Mouse (Mus musculus) left cerebral cortex, postnatal 25 days (tissue): Measurements from ENCODE around the gene Senp3. TPM values are rescaled to one million over a fixed set of nuclear protein-coding genes. Genes with fewer than 3 reads are reported as not detected.
A peak's percentile ranks its signal among the peaks of the same experiment; 100 is the strongest.
"Not testable (repeated sequence)": the region's sequence is repeated elsewhere in the genome, so short reads cannot be mapped to it uniquely, and the experiment has no call there.

Experiments used
- DNase-seq, 2 experiments: peaks; one replicate each; pipeline ENCODE4 v3.0.0; 2022; ENCODE audit warnings: low spot score in 2 of 2, mixed read lengths in 1 of 2
- intact Hi-C: fragments of 180-260 bp; cut with DNase I; formaldehyde crosslinking; loops from one replicate; pipeline ENCODE4 v1.15.1; 2025
- total RNA-seq, 2 experiments: library from RNA; stranded (reverse); gene quantifications; 2 replicates each; pipeline ENCODE4 v1.2.3; 2021

Senp3 gene
- total RNA-seq, 2 experiments from 2014 or later: 94.3 to 97.5 TPM

DNA sequence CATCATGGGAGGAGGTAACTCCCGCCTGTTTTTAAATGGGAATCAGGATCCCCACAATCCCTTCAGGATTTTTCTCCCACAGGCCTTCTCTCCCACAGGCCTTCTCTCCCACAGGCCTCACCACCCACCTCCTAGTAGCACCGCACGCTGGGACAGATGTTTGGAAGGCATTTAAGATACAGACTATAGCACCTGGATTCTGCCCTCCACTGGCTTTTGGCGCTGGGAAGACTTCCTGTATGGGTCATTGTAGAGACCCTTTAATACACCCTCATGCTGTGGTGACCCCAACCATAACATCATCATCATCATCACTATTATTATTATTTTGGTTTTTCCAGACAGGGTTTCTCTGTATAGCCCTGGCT, 25.6 kb upstream of the Senp3 start:
- intact Hi-C loops: no loop called here
- no peak for DNase-seq

DNA sequence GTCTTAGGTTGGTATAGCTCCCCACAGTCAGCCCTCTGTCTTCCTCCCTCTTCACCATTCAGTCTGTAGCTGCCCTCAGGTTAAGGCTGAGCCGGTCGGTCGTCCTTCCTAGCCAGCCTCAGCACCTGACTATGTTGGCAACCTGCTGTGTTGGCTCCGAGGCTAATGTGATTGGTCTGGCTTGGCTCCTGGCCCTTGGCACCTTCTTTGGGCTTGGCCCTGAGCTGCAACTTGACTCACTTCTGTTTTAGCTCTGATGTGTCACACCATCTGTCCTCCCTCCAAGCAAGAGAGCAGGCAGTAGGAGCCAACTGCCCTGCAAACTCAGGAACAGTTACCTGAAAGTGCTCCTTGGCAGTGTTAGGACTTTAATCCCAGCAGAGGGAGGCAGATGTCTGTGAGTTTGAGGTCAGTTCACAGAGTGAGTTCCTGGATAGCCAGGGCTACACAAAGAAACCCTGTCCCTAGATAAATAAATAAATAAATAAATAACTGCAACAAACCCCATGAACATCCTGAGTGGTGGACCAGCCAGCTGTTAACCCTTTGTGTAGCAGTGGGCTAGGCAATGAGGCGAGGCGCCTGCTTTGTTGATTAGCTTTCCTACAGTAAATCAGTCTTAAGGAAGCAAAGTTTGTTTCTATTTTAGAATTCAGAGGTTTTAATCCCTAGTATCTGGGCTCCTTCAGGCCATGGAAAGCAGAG, 25.0 kb upstream of the Senp3 start:
- DNase-seq: peak in 1 of 2 experiments; percentile 54
- intact Hi-C loops: no loop called here

DNA sequence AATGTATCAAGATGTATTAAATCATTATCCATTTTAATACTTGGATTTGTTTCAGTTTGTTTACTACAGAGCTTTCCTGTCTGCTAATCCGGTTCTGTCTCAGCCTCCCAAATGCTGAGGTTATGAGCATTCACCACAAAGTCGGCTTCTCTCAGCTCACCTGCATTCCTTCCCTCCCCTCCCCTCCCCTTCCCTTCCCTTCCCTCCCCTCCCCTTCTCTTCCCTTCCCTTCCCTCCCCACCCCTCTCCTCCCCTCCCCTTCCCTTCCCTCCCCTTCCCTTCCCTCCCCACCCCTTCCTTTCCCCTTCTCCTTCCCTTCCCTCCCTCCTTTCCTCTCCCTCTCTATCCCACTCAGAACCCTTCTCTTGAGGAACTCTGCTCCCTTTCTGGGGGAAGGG, 22.7 kb upstream of the Senp3 start:
- intact Hi-C loops: no loop called here
- no peak for DNase-seq

DNA sequence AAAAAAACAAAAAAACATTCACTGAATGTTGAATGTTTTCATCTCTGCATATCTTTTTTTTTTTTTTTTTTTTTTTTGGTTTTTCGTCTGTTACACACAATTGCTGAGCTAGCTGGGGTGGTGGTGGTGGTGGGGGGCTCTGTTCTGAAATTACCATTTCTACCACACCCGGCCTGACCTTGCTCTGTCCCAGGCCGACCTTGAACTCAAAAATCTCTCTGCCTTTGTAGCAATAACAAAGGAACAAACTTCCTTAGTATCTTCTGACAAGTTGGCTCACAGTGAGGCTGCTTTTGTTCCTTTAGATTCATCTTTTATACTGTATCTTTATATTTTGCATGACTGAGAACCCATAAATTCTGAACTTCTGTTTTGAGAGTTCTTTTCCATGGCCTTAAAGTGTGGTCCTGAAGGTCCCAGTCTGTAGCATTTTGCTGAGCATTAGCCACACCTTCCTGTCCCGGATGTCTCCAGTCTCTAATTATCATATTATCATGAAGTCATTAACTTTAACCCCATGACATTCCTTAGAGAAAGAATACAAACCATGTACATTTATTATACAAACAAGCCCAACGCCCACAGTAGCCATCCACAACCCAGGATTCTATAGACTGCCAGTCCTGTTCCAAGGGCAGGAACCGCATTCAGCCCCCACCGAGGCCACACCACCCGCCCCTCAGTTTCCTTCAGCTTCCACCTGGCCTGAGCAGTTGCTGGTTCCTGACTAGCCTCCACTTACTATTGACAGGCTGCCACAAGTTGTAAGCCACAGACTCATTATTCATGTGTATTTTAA, 22.1 kb upstream of the Senp3 start:
- intact Hi-C loops: no loop called here
- no peak for DNase-seq

DNA sequence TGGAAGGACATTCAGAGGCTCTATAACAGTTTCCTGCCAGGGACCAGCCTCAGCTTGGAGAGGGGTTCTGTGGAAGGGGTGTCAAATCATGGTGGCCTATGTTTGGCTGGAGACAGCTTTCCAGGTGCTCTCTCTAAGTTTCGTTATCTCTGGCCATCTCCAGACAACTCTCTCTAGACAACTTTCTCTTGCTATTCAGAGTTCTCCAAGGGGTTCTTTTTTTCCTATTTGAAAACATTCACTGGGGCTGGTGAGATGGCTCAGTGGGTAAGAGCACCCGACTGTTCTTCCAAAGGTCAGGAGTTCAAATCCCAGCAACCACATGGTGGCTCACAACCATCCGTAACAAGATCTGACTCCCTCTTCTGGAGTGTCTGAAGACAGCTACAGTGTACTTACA, 21.5 kb upstream of the Senp3 start:
- intact Hi-C loops, DNase-seq: not testable (repeated sequence)

DNA sequence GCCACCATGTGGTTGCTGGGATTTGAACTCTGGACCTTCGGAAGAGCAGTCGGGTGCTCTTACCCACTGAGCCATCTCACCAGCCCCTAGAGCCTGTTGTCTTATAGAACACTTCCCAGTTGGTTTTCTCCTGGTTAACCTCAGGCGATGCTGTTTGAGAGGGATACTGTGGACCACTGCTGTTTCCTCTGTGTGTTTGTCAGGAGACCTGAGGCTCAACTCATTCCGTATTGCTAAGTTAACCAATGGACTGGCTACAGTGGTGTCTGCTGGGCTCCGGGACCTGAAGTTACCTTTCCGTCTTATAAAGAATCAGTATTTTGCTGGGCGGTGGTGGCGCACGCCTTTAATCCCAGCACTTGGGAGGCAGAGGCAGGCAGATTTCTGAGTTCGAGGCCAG, 21.0 kb upstream of the Senp3 start:
- intact Hi-C loops, DNase-seq: not testable (repeated sequence)

DNA sequence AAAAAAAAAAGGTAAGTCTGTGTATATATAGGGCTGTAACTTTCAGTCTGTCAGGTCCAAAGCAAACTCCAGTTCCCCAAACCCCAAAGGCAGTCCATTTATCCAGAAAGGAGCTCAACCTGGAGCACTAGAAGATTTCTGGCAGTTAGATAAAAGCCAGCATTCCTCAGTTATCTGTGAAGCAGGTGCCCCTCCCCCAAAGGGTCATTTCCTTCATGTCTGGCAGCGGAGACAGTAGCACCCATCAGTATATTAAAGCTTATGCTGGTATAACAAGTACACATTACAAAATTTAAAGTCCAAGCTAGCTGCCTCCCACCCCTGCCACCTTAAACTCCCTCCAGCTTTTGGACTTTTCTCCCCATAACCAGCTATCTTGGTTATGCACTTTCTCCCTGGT, 17.7 kb upstream of the Senp3 start:
- intact Hi-C loops: no loop called here
- no peak for DNase-seq

DNA sequence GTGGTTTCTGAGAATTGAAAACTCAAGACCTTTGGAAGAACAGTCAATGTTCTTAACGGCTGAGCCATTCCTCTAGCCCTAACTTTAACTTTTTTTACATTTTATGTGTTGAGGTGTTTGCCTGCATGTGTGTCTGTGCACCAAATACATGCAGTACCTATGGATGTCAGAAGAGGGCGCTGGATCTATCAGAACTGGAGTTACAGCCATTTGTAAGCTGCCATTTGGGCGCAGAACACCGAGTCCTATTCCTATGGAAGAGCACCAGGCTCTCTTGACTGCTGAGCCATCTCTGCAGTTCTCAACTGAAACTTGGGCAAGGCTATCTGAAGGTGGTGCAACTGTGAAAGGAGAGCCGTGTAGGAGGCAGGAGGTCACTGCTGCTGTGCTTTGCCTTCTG, 16.7 kb upstream of the Senp3 start:
- intact Hi-C loops: no loop called here

DNA sequence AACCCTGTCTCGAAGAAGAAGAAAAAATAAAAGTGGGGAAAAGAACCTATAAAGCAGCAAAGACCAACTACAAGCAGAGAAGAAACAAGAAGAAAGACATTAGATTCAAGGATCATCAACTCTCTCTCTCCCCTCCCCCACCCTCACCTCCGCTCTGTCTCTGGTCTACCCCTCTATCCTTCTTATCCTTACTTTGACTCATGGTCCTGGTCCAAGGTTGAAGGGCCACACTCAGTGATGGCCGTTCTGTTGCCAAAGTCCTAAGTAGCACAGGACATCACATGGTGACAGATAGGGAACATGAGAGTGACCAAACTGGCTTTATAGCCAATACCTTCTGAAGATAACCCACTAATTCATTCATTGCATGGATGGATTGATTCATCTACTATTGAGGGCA, 15.5 kb upstream of the Senp3 start:
- intact Hi-C loops: no loop called here
- no peak for DNase-seq

More for the DNA sequence above, 16.7 kb upstream of the Senp3 start:
- no peak for DNase-seq

DNA sequence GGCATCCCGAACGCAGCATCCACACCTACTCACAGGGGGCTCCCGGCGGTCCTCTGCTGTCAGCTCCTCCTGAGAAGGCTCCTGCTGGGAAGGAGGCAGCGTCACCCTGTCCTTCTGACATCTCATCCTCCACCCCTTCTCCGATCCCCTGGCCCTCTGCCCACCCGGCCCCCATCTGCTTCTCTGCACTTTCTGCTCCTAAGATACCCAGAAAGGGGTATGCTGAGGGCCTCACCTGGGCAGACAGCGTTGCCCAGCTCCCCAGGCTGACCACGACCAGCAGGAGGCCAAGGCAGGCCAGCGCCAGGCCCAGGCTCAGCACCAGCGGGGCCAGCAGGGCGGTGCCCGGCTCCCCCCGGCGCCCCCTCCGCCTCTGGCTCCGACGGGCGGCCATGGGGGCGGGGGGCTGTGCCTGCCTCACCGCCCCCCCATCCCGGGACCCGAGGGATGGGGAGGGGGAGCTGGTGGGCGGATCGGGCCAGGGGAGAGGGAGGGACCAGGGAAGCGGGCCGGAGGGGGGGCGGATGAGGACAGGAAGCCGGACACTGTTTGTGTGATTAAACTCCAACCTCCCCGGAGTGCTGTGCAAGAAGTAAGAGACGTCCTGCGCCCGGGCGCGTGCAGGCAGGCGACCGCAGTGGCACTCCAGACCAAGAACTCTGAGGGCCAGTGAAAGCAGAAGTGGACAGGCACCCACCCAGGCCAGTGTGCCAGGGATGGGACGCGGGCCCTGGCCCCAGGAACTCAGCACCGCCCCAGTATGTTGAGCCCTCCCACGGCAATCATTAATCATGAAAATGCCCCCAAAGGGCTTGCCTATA, 13.7 kb upstream of the Senp3 start, which contains the start of the genes Tnfsf12 and Tnfsfm13:
TSS of gene Tnfsf12 (minus strand) at position 489 of the 821 bp plus-strand sequence.
TSS of gene Tnfsfm13 (minus strand) at position 738 of the 821 bp plus-strand sequence.
- intact Hi-C loops: no loop called here
- DNase-seq: peak; percentile 23 to 49

DNA sequence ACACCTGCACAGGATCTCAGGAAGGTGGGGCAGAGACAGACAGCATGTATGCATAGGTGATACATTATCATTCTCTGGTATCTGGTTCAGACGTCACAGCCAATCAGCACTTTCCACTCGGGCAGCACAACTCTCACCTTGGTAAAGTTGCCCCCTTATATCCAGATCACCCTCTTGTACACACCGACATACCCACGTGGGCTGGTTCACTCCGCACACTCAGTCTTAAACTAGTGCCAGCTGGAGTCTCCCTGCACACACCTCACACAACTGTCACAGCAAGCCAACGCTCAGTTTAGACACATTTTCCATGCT, 13.1 kb upstream of the Senp3 start:
- peak in 1 of 2 experiments; percentile 77 for DNase-seq

DNA sequence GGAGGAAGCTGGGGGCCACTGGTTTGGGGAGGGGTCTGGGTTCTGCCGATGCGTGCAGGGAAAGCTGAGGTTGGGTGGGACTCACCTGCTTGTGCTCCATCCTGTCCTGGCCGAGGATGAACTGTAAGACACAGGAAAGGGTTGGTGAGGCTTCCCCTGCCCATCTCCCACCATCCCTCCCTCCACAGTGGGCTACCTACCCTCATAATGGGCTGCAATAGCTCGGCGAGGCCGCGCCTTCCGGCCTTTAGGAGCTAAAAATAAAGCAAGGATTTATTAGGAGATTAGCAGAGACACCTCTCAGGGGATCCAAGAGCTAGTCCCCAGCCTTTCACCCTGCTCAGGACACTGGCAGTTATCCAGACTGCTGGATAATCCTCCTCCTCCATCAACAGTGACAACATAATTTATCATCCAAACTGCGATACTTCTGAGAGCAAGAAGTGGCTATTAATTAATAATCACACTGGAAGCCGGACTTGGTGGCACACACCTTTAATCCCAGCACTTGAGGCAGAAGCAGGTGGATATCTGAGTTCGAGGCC, 11.6 kb upstream of the Senp3 start:
- no peak for DNase-seq
- intact Hi-C loops: no loop called here

More for the DNA sequence above, 13.1 kb upstream of the Senp3 start:
- intact Hi-C loops: no loop called here

DNA sequence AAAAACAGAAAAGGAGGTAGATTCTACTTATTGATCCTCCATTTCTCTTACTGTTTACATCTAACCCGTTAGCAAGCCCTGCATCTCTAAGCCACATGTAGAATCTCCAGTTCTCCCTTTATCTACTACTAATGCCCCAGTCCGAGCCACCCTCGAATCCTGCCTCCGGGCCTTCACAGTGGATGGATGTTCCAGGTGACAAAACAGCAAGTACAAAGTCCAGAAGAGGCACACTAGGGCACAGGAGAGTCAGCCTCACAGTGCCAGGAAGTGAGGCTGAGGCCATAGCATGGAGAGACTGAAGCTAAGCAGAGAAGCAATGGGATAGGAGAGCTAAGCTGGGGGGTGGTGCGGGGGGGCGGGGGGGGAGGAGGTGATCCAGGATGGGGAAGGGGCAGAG, 11.0 kb upstream of the Senp3 start:
- DNase-seq: no peak
- intact Hi-C loops: no loop called here

DNA sequence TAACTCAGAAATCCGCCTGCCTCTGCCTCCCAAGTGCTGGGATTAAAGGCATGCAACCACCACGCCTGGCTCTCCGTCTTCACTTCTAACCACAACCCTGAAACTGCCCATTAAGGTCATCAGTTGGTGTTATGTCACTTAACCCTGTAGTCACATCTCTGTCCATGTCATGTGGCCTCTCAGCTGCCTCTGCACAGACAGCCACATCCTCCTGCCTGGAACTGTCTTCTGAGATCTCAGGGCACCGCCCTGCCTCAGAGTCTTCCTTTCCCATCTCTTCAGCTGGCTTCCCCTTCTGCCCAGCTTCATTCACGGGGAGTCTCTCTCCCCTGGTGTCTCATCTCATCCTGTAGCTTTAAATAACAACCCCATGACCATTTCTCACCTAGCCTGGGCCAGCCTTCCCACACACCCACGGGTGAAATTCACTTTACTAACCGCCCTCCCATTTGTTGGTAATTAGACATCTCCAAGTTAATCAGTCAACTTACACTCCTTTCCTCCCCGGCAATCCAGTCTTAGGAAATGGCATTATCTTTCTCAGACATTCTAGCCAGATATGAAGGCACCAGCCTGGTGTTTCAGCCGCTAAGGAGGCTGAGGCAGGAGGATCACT, 10.4 kb upstream of the Senp3 start:
- intact Hi-C loops: no loop called here
- no peak for DNase-seq

DNA sequence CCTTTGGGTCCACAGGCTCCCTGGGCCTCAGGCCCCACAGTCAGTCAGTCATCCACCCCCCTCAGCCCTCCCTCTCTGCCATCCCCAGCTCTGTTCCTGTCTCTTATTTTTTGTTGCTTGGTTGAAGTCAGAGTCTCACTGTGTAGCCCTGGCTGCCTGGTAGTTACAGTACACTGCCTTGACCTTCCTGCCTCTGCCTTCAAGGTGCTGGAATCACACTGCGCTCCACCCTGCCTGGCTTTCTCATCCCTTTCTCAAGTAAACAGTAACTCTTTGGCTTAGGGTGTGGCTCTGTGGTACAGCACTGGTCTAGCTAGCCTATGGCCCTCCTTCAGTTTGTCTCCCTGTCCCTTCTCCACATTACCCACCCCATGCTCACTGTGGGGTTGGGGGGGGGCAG, 8.0 kb upstream of the Senp3 start:
- intact Hi-C loops: no loop called here
- no peak for DNase-seq

DNA sequence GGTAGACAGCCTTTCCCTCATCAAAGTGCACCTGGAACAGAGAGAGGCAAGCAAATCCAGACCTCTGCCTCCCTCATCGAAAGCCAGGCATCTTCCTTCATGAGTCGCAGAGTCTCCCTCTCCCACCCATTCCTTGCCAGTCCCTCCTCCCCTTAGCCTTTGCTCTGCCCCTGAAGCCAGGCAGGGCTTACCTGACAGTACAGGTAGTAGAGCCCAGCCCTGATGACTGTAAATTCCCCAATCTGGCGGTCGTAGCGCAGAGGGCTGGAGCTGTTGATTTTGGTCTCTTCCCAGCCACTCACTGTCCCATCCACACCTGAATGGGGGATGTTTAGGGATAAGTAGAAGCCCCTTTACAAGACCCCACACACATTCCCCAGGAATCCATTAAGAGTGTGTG, 5.2 kb upstream of the Senp3 start:
- DNase-seq: no peak
- intact Hi-C loops: no loop called here

DNA sequence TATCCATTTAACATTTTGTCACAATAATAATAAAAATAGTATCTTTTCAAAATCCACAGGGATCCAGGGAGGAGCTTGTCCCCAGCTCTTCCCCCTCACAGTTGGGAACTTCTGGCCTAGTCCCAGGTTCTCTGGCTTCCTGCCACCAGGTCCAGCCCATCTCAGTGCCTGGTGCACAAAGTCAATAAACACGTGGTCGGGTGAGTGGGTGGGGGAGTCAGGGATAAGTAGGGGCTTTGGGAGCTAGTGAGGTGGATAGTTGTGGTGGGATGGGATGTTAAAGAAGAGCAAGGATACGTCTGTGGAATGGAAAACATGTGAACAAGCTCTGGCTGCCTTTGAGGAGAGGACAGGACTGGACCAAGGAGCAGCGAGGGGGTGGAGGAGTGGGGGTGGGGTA, 4.5 kb upstream of the Senp3 start:
- intact Hi-C loops: no loop called here
- DNase-seq: no peak

DNA sequence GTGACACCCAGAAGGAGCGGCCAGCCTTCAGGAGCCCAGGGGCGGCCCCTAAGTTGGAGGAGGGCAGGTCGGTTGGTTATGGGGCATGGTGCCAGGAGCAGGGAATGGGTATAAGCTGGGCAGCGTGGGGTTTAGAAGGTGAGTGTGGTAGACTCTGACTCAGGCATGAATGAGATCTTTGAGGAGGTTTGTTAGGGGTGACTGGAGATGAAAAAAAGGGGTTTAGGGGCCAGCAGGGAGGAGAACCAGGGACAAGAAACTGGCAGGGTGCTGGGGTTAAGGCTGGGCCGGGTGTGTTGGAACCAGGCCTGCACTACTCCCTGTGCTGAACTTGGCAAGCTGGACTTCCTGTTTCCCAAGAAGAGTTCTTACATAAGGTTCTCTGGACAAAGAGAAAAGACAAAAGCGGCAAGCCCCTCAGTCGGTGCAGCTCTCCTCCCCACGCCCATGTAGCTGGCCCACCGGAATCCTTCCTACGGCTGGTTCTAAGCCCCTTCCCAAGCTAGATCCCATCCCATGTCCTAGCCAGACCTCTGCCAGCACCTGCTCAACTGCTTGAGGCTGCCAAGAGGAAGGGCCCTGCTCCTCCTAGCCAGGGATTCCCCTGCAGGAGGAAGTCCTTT, 3.8 kb upstream of the Senp3 start, which contains the start of gene Tnfsf13:
TSS of gene Tnfsf13 (minus strand) at position 259 of the 623 bp plus-strand sequence.
- intact Hi-C loops: no loop called here
- peak; percentile 50 to 70 for DNase-seq

DNA sequence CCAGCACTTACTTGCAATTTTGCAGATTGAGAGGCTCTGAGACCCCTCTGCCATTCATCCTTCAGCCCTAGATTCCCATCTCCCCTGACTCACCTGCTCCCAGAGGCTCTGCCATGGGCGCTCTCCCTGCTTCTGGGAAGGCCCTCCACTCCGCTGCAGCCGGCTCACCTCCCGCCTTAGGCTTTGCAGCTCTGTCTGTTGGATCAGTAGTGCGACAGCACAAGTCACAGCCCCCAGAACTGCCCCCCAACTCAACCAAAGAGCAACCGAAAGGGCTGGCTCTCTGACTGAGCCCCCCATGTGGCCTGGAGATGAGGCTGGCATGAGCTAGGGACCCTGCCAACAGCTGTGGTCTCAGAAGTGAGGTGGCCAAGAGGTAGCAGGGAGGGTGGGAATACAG, 3.1 kb upstream of the Senp3 start:
- no peak for DNase-seq
- intact Hi-C loops: loop anchor here (5.0 kb wide), 2 partner anchors 192 to 237 kb away; partner anchors contain the start of genes Eif5a and Tmem95
